Mouse (Mus musculus) testis, postnatal 10 days (tissue): ENCODE measurements around the gene Apol8.
"Not testable (repeated sequence)": the region's sequence is repeated elsewhere in the genome, so short reads cannot be mapped to it uniquely, and the experiment has no call there.

Experiments used
- DNase-seq: peaks from one replicate; pipeline ENCODE4 v3.0.0; 2021; ENCODE audit warnings: low spot score

The Apol8 gene

GRCm38 (mm10) chr15:77750461-77750860 lies 6.3 kb downstream of the Apol8 start:
- no peak for DNase-seq

GRCm38 (mm10) chr15:77749717-77750116 lies 7.1 kb downstream of the Apol8 start:
- DNase-seq = no peak

DNA sequence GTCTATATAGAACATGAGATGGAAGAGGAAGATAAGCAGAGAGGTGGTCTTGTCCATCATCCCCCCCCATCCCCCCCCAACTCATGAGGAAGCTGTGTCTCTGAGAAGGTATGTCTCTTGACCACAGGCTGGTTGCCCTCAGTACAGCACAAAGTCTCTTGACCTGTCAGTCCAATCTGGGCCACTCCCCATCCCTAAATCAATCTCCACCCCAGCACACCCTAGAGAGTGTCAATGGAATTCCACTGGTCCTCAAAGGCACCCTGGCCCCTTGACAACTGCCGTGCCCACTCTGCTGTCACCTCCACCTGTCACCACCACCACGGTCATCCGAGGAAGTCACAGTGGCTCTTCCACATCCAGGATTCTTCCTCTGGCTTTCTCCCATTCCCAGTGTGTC lies 8.4 kb downstream of the Apol8 start:
- DNase-seq = no peak

GRCm38 (mm10) chr15:77746326-77746725 lies 10.5 kb downstream of the Apol8 start:
- no peak for DNase-seq

- no peak for DNase-seq
Measured at GRCm38 (mm10) chr15:77745081-77745480, 11.7 kb downstream of the Apol8 start.

DNA sequence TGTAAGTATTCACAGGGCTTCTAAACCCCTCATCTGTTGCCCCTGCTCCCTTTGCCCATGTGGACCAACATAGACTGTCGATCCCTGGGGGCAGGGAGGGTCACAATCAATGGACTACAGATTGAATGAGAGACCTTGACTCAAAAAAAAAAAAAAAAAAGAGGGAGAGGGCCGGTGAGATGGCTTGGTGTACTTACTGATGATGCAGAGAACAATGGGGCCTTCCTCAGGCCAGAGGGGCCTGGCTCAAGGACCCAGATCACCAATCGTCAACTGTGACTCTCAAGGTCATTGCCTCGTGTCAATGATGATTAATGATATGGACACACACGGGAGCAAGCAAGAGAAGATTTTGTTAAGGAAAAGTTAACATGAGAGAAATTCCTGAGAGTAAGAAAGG lies 12.2 kb downstream of the Apol8 start:
- no peak for DNase-seq

- DNase-seq = not testable (repeated sequence)
Measured at GRCm38 (mm10) chr15:77741556-77741955, 15.2 kb downstream of the Apol8 start.

- DNase-seq = peak; percentile 41
Measured at GRCm38 (mm10) chr15:77740511-77741297, 16.1 kb downstream of the Apol8 start.

DNA sequence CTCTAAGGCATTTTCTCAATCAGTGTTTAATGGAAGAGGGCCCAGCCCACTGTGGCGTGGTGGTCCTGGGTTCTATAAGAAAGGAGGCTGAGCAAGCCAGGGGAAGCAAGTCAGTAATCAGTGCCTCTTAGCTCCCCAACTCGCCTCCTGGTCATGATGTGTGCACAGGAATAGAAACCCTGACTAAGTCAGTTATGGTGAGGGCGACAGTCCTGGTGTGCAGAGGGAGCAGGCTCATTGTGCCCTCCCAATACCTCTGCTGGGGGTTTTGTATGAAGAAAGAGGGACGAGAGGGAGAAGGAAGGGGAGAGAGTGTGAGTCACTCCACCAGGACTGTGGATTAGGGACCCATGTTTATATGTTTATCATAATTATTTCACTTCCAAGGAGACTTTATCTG lies 22.9 kb downstream of the Apol8 start:
- DNase-seq = not testable (repeated sequence)

GRCm38 (mm10) chr15:77733380-77733779 lies 23.4 kb downstream of the Apol8 start:
- not testable (repeated sequence) for DNase-seq

DNA sequence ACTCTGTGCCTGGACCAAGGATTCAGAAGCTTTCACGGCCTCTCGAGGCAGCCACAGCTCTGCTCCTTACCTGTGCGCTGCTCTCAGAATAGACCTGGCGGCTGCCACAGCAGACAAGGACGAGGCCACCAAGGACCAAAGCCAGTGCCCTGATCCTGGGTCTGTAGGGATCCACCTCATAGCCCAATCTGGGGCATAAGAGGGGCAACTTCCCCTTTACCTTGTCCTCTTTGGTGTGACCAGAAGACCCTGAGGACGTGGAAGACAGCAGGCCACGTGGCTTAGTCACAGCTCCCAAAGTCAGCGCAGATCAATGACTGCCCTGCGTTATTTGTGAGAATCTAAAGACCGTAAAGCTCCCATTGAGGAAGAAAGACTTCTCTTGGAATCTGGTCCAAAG lies 24.0 kb downstream of the Apol8 start:
- DNase-seq = not testable (repeated sequence)

- DNase-seq = no peak
Measured at GRCm38 (mm10) chr15:77731605-77732004, 25.2 kb downstream of the Apol8 start.

GRCm38 (mm10) chr15:77728739-77729138 lies 28.1 kb downstream of the Apol8 start, which contains the start of gene Apol9b:
TSS of gene Apol9b (plus strand) at chr15:77729039.
- not testable (repeated sequence) for DNase-seq

DNA sequence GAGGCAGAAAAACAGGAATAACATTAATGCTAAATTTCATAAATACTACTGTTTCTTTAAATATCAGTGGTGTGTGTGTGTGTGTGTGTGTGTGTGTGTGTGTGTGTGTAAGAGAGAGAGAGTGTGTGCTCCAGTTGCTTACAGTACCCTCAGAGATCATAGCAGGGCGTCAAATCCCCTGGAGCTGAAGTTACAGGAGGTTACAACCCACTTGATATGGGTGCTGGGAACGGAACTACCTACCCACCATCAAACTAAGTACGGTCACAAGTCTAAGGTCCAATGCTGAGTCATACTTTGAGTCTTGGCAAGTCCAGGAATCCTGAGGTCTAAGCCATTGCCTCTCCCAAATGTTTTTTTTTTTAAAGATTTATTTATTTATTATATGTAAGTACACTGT lies 29.1 kb downstream of the Apol8 start:
- not testable (repeated sequence) for DNase-seq

DNA sequence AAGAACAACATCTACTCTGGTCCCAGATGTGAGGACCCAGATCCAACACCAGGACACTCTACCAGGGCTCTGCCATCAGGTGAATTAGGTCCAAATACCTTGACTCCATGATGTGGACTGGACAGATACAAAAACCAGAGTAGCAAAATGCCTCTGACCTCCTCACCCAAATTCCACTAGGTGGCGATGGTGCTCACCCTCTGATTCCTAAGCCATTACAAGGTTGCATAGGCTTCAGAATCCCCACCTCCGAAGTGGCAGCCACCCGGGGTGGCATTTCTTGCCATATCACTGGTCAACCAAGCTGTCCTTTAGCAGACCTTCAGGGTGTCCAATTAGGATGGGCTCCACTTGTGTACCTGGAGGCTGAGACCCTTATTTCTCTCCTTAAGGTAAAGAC lies 29.7 kb downstream of the Apol8 start:
- DNase-seq = not testable (repeated sequence)

GRCm38 (mm10) chr15:77725393-77726020 lies 31.3 kb downstream of the Apol8 start:
- not testable (repeated sequence) for DNase-seq

DNA sequence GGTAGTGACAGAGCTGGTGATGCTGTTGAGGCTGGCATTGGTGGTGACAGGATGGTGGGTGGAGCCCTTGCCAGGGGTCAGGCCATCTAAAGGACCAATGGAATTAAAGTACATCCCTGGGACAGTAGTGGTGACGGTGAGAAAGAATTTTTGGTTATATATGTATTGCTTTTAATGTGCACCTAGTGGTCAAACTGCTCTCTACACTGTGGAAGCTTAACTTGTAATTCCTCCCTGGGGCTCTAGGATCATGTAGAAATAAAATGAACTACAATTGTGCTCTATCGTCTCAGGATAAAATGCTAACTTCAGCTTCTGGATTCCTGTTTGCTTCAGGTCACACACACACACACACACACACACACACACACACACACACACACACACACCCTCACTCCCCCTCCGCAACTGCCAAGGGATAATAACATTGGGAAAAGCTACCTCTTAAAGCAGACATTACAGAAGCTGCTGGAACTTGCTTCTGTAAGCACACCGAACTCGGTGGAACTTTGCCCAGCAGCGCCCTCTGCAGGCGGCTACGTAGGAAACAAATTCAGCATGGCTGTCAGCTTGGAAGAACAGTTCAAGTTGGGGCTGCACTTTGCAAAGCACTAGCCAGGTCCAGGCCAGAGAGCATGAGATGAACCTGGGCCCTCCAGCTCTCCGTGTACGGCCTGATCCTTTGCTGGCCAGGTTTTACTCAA lies 32.4 kb downstream of the Apol8 start:
- DNase-seq = not testable (repeated sequence)

DNA sequence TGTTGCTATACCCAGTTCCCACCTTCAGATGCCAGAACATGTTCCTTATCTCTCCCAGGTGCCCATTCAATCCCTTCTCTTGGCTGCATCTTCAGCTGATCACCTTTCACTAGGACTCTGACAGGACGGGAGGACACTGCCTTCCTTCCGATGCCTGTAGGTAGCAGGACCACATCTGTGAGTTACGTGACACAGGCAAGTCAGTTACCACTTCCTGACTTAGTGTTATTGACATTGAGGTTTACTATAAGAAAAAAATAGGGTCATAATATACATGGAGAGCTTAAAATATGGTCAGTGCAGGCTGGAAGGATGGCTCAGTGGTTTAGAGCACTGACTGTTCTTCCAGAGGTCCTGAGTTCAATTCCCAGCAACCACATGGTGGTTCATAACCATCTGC lies 35.3 kb downstream of the Apol8 start:
- not testable (repeated sequence) for DNase-seq

DNA sequence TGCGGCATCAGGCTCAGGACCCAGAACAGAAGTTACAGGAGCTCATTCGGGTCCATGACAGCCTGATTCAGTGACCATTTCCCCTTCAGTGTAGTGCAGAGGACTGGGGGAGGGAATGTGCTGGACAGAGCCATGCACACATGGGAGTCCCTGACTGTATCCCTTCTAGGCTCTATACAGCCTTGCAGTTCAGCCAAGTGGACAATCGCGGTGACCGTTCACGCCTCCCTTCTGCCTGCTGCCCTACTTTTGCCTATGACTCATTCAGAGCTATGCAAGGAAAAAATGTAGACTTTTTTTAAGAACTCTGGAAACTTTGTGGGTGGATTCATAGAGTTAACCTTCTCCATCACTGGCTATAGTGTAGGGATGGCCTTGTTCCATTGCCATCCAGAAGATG lies 38.6 kb downstream of the Apol8 start:
- not testable (repeated sequence) for DNase-seq

GRCm38 (mm10) chr15:77708936-77709335 lies 47.9 kb downstream of the Apol8 start:
- DNase-seq = not testable (repeated sequence)

GRCm38 (mm10) chr15:77705306-77705705 lies 51.5 kb downstream of the Apol8 start:
- not testable (repeated sequence) for DNase-seq

DNA sequence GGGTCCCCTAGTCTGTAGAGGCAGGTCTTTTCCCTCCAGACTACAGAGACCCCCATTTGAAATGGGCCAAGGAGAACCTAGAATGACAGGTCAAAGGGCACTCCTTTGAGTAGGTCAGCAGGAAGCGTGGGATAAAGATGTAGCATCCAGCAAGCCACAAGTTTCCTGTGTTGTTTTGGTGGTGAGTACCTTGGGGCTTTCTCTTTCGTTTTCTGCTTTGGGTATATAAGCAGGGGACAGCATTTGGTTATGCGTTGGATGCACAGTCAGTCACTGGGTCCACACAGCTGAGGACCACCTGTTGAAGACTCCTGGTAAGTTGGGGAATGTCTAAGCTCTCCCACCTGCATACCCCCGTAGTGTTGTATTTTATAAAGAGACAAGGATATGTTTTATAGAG lies 58.1 kb downstream of the Apol8 start, which contains the start of gene Apol7e:
Apol7e (plus strand) TSS at position 202 of the 400 bp plus-strand sequence.
- DNase-seq = not testable (repeated sequence)
